Mouse (Mus musculus) liver, postnatal 0 days (tissue): ENCODE data around the gene Foxp4. TPM values are rescaled to one million over a fixed set of nuclear protein-coding genes. Genes with fewer than 3 reads are reported as not detected.
A peak's percentile ranks its signal among the peaks of the same experiment; 100 is the strongest.

Experiments used
- ATAC-seq: fragments of 200-750 bp; cut with Nextera tagmentation; 2 replicates; pipeline ENCODE4 v1.8.0; 2017; ENCODE audit warnings: mild to moderate bottlenecking, moderate library complexity
- DNase-seq: peaks from one replicate; pipeline ENCODE4 v3.0.0-alpha.2; 2016
- H3K27ac ChIP-seq: fragments of 300-500 bp; sonication (generic); 2 replicates; pipeline ENCODE4 v1.5.1; 2014; ENCODE audit warnings: antibody characterized with exemption, moderate library complexity, mild to moderate bottlenecking, low read depth
- H3K27me3 ChIP-seq: fragments of 300-500 bp; sonication (generic); 2 replicates; pipeline ENCODE4 v1.6.1; 2014; ENCODE audit warnings: low read length, control low read depth, mixed read lengths; ENCODE audit not compliant: insufficient read depth
- H3K36me3 ChIP-seq: fragments of 300-500 bp; sonication (generic); replicated peaks from 2 replicates; pipeline ENCODE4 v1.6.1; 2014; ENCODE audit warnings: mild to moderate bottlenecking, control low read depth, low read length, moderate library complexity, mixed read lengths; ENCODE audit not compliant: insufficient read depth
- H3K4me1 ChIP-seq: fragments of 300-500 bp; sonication (generic); 2 replicates; pipeline ENCODE4 v1.6.1; 2014; ENCODE audit warnings: antibody characterized with exemption, mild to moderate bottlenecking, control low read depth; ENCODE audit not compliant: insufficient read depth
- H3K4me2 ChIP-seq: fragments of 300-500 bp; sonication (generic); 2 replicates; pipeline ENCODE4 v1.6.1; 2014; ENCODE audit warnings: low read depth, mild to moderate bottlenecking, low read length, moderate library complexity, mixed read lengths
- H3K4me3 ChIP-seq: fragments of 300-500 bp; sonication (generic); 2 replicates; pipeline ENCODE4 v1.5.1; 2014; ENCODE audit warnings: low read depth, low read length
- H3K9ac ChIP-seq: fragments of 300-500 bp; sonication (generic); replicated peaks from 2 replicates; pipeline ENCODE4 v1.6.1; 2014; ENCODE audit warnings: mild to moderate bottlenecking, moderate library complexity
- H3K9me3 ChIP-seq: fragments of 300-500 bp; sonication (generic); 2 replicates; pipeline ENCODE4 v1.6.1; 2016; ENCODE audit warnings: mild to moderate bottlenecking, control low read depth, low read length, mixed read lengths
- CTCF ChIP-seq: sonication (generic); IDR thresholded peaks from 2 replicates; pipeline ENCODE4 v1.5.1; 2016; ENCODE audit warnings: antibody characterized with exemption, low read depth
- EP300 ChIP-seq: IDR thresholded peaks from 2 replicates; pipeline ENCODE4 v1.6.1; 2016; ENCODE audit warnings: antibody characterized with exemption, low read depth, mild to moderate bottlenecking
- WGBS: fragments of 180-500 bp; shearing (Covaris S2); extraction: QIAGEN DNeasy Blood & Tissue Kit; methylation state at CpG from one replicate; pipeline ENCODE4 v1.1.7; 2014; ENCODE audit not compliant: insufficient replicate concordance; 5-methylcytosine and 5-hydroxymethylcytosine counted together
- polyA plus RNA-seq: library from polyadenylated mRNA; unstranded; fragments of >200 nt; fragmentation: Nextera tagmentation; extraction: Ambion mirVana; gene quantifications from 2 replicates; pipeline ENCODE4 v1.2.1, GENCODE M21; 2015

The Foxp4 gene
- polyA plus RNA-seq, 1 experiment from 2014 or later, result 6.2 TPM

- no peak for DNase-seq
- Histone ChIP-seq H3K27ac (peak overlapping the region; percentile 48; the same call in 1 of the 2 replicates), H3K4me2 (peak overlapping the region; percentile 44), H3K9ac (0 out of 2 replicates have a peak overlapping the region, but pooled peaks have one; percentile 21), H3K4me3 (no peak overlapping the region), H3K27me3 (no peaks in the 10 kb centered on the region), H3K36me3 (peaks cover 22% of the 10 kb centered on the region), H3K9me3 (no peaks in the 10 kb centered on the region), H3K4me1 (peaks cover 3% of the 10 kb centered on the region)
- 76% methylated on average over 3 of the region's 3 CpGs for WGBS
- no peak for ATAC-seq
- TF ChIP-seq CTCF (no peak), EP300 (no peak)
Measured at GRCm38 (mm10) chr17:47879207-47879606, 45.2 kb downstream of the Foxp4 start.

- H3K27ac ChIP-seq, result peak overlapping the region; percentile 60
- H3K9ac ChIP-seq, result peak overlapping the region; percentile 18
- H3K36me3 ChIP-seq, result peaks cover 22% of the 10 kb centered on the region
- peak overlapping the region; percentile 25 for H3K4me3 ChIP-seq
- 66% methylated on average over 33 of the region's 35 CpGs for WGBS
- no peaks in the 10 kb centered on the region for H3K27me3 ChIP-seq
- ATAC-seq (peak; percentile 43), DNase-seq (peak; percentile 57)
- peak overlapping the region; percentile 44 for H3K4me2 ChIP-seq
- no peaks in the 10 kb centered on the region for H3K9me3 ChIP-seq
- no peak for TF ChIP-seq CTCF
- TF ChIP-seq EP300, result no peak
- H3K4me1 ChIP-seq, result peaks cover 9% of the 10 kb centered on the region
Measured at GRCm38 (mm10) chr17:47878378-47879089, 45.9 kb downstream of the Foxp4 start.

- DNase-seq (no peak), ATAC-seq (0 out of 2 replicates have a peak, but pooled peaks have one; percentile 1)
- H3K4me2 ChIP-seq, result peak overlapping the region; percentile 44
- peaks cover 9% of the 10 kb centered on the region for H3K4me1 ChIP-seq
- no peaks in the 10 kb centered on the region for H3K9me3 ChIP-seq
- no peak for TF ChIP-seq CTCF
- TF ChIP-seq EP300, result no peak
- WGBS, result 69% methylated on average over 10 of the region's 10 CpGs
- H3K27ac ChIP-seq, result peak overlapping the region; percentile 60
- H3K27me3 ChIP-seq, result no peaks in the 10 kb centered on the region
- H3K9ac ChIP-seq, result peak overlapping the region; percentile 18
- peak overlapping the region; percentile 25 for H3K4me3 ChIP-seq
- peaks cover 23% of the 10 kb centered on the region for H3K36me3 ChIP-seq
Measured at GRCm38 (mm10) chr17:47877715-47878377, 46.6 kb downstream of the Foxp4 start.

GRCm38 (mm10) chr17:47876776-47877714, 47.4 kb downstream of the Foxp4 start:
- peak overlapping the region; percentile 44 for H3K4me2 ChIP-seq
- 78% methylated on average over 26 of the region's 26 CpGs for WGBS
- H3K36me3 ChIP-seq, result peaks cover 29% of the 10 kb centered on the region

GRCm38 (mm10) chr17:47873341-47873791, 51.1 kb downstream of the Foxp4 start:
- WGBS, result 10% methylated on average over 9 of the region's 9 CpGs
- peaks cover 44% of the 10 kb centered on the region for H3K36me3 ChIP-seq
- peak; percentile 86 for DNase-seq
- H3K27me3 ChIP-seq, result no peaks in the 10 kb centered on the region
- H3K9ac ChIP-seq, result no peak overlapping the region
- peak; percentile 82 for ATAC-seq
- no peak for TF ChIP-seq EP300
- peak; percentile 92 for TF ChIP-seq CTCF
- peak overlapping the region; percentile 39 for H3K4me2 ChIP-seq
- H3K27ac ChIP-seq, result no peak overlapping the region
- H3K4me1 ChIP-seq, result peaks cover 6% of the 10 kb centered on the region; the same call in 1 of the 2 replicates
- H3K4me3 ChIP-seq, result 0 out of 2 replicates have a peak overlapping the region, but pooled peaks have one; percentile 2
- no peaks in the 10 kb centered on the region for H3K9me3 ChIP-seq

More at GRCm38 (mm10) chr17:47876776-47877714, 47.4 kb downstream of the Foxp4 start:
- no peak for DNase-seq
- no peak for ATAC-seq
- Histone ChIP-seq H3K4me1 (peaks cover 9% of the 10 kb centered on the region), H3K27me3 (no peaks in the 10 kb centered on the region), H3K4me3 (0 out of 2 replicates have a peak overlapping the region, but pooled peaks have one; percentile 8), H3K9me3 (no peaks in the 10 kb centered on the region), H3K27ac (no peak overlapping the region), H3K9ac (no peak overlapping the region)
- TF ChIP-seq EP300 (no peak), CTCF (no peak)
